Mouse (Mus musculus) CD4-positive helper T cell, adult 2 months (primary cell): ENCODE measurements around the gene Raph1.

ENCODE experiments used
- DNase-seq: peaks from one replicate; pipeline ENCODE4 v3.0.0-alpha.2; 2012; ENCODE audit warnings: low read depth, missing footprints, low spot score

The Raph1 gene

DNA sequence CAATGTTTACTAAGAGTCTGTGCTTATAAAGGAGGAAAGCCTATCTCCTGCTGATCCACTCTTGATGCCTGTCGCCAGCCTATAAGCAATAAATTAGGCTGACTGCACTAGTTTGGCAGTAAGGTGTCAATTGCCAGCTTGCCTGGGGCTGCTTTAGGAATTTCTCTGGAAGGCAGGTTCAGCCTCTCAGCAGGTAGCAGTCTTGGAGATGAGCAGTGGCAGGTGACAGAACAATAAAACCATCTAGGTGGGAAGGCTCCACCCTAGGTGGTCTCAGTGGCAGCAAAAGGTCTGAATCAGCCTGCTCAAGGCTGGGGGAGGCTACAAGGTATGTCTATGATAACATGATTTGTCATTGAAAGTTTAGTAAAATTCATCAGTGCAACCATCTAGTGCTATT is 134.4 kb downstream of the Raph1 start:
- DNase-seq, result no peak
